Mouse (Mus musculus): ENCODE measurements around the gene Foxred2. TPM values are rescaled to one million over a fixed set of nuclear protein-coding genes. Genes with fewer than 3 reads are reported as not detected.

The Foxred2 gene
- 6.2 and 6.9 TPM in 2 replicates for polyA plus RNA-seq (2015; fragmentation: Nextera tagmentation; extraction: Ambion mirVana)

- under 1% methylated on average over 32 of the region's 39 CpGs for WGBS
- ATAC-seq (ENCODE audit: low FRiP score, low read depth), result peak; percentile 92
These were observed at the start of gene Foxred2 for GRCm38 (mm10) chr15:77956404-77956901. Gene Foxred2 (minus strand): TSS chr15:77956722.

GRCm38 (mm10) chr15:78003929-78004328, 47.4 kb upstream of the Foxred2 start:
- H3K4me3 ChIP-seq, result no peak overlapping the region
- no peak overlapping the region for H3K9ac ChIP-seq
- 48% methylated on average over 9 of the region's 9 CpGs for WGBS
- no peaks in the 10 kb centered on the region for H3K27me3 ChIP-seq
- no peak for ATAC-seq (ENCODE audit: low FRiP score, low read depth)
- no peaks in the 10 kb centered on the region for H3K36me3 ChIP-seq
- no peak overlapping the region for H3K4me2 ChIP-seq (replicated peaks)
- no peaks in the 10 kb centered on the region for H3K4me1 ChIP-seq
- H3K27ac ChIP-seq, result no peak overlapping the region
- H3K9me3 ChIP-seq, result no peaks in the 10 kb centered on the region

More at GRCm38 (mm10) chr15:77956404-77956901, at the start of gene Foxred2:
- Histone ChIP-seq H3K27ac (no peak within 1 kb of the TSS; the same call in 1 of the 2 replicates), H3K4me2 (replicated peaks) (peak within 1 kb of the TSS; percentile 91), H3K27me3 (peaks cover 17% of the 10 kb centered on the region), H3K9ac (peak within 1 kb of the TSS; percentile 63), H3K36me3 (peaks cover 51% of the 10 kb centered on the region), H3K9me3 (no peaks in the 10 kb centered on the region), H3K4me1 (peaks cover 20% of the 10 kb centered on the region), H3K4me3 (peak within 1 kb of the TSS; percentile 54)

GRCm38 (mm10) chr15:78001400-78001799, 44.9 kb upstream of the Foxred2 start:
- 26% methylated on average over 5 of the region's 5 CpGs for WGBS
- no peak overlapping the region for H3K4me3 ChIP-seq
- no peak for ATAC-seq (ENCODE audit: low FRiP score, low read depth)
- no peaks in the 10 kb centered on the region for H3K27me3 ChIP-seq
- no peak overlapping the region for H3K9ac ChIP-seq
- H3K9me3 ChIP-seq, result no peaks in the 10 kb centered on the region
- H3K4me1 ChIP-seq, result no peaks in the 10 kb centered on the region
- H3K36me3 ChIP-seq, result no peaks in the 10 kb centered on the region
- no peak overlapping the region for H3K27ac ChIP-seq
- no peak overlapping the region for H3K4me2 ChIP-seq (replicated peaks)

- Histone ChIP-seq H3K4me2 (replicated peaks) (no peak overlapping the region), H3K9ac (no peak overlapping the region), H3K27me3 (peaks cover 4% of the 10 kb centered on the region; the same call in 1 of the 2 replicates), H3K4me1 (no peaks in the 10 kb centered on the region), H3K27ac (no peak overlapping the region), H3K9me3 (no peaks in the 10 kb centered on the region), H3K36me3 (no peaks in the 10 kb centered on the region), H3K4me3 (no peak overlapping the region)
- WGBS, result 73% methylated on average over 5 of the region's 5 CpGs
- no peak for ATAC-seq (ENCODE audit: low FRiP score, low read depth)
These were observed 32.0 kb upstream of the Foxred2 start for GRCm38 (mm10) chr15:77988541-77988940.

GRCm38 (mm10) chr15:77983391-77983790, 26.9 kb upstream of the Foxred2 start:
- H3K9ac ChIP-seq, result no peak overlapping the region
- H3K27me3 ChIP-seq, result peaks cover 13% of the 10 kb centered on the region; the same call in 1 of the 2 replicates
- H3K27ac ChIP-seq, result no peak overlapping the region
- no peak overlapping the region for H3K4me3 ChIP-seq
- no peak overlapping the region for H3K4me2 ChIP-seq (replicated peaks)
- no peaks in the 10 kb centered on the region for H3K4me1 ChIP-seq
- 32% methylated on average over 3 of the region's 3 CpGs for WGBS
- no peaks in the 10 kb centered on the region for H3K36me3 ChIP-seq
- no peak for ATAC-seq (ENCODE audit: low FRiP score, low read depth)
- H3K9me3 ChIP-seq, result no peaks in the 10 kb centered on the region

- Histone ChIP-seq H3K4me3 (no peak overlapping the region), H3K36me3 (no peaks in the 10 kb centered on the region), H3K9ac (no peak overlapping the region), H3K9me3 (no peaks in the 10 kb centered on the region), H3K27ac (no peak overlapping the region), H3K27me3 (peaks cover 13% of the 10 kb centered on the region; the same call in 1 of the 2 replicates), H3K4me2 (replicated peaks) (no peak overlapping the region), H3K4me1 (no peaks in the 10 kb centered on the region)
- 27% methylated on average over 18 of the region's 18 CpGs for WGBS
- ATAC-seq (ENCODE audit: low FRiP score, low read depth), result no peak
These were observed 25.8 kb upstream of the Foxred2 start for GRCm38 (mm10) chr15:77982195-77982939.

- Histone ChIP-seq H3K4me3 (no peak overlapping the region), H3K27ac (no peak overlapping the region), H3K9ac (no peak overlapping the region), H3K9me3 (no peaks in the 10 kb centered on the region), H3K4me2 (replicated peaks) (no peak overlapping the region), H3K4me1 (no peaks in the 10 kb centered on the region), H3K36me3 (no peaks in the 10 kb centered on the region), H3K27me3 (peaks cover 13% of the 10 kb centered on the region; the same call in 1 of the 2 replicates)
- WGBS, result 65% methylated on average over 5 of the region's 5 CpGs
- no peak for ATAC-seq (ENCODE audit: low FRiP score, low read depth)
These were observed 24.7 kb upstream of the Foxred2 start for GRCm38 (mm10) chr15:77981181-77981680.

GRCm38 (mm10) chr15:77979427-77979865, 22.9 kb upstream of the Foxred2 start:
- H3K36me3 ChIP-seq, result no peaks in the 10 kb centered on the region
- peaks cover 13% of the 10 kb centered on the region; the same call in 1 of the 2 replicates for H3K27me3 ChIP-seq
- H3K4me3 ChIP-seq, result no peak overlapping the region
- 84% methylated on average over 10 of the region's 10 CpGs for WGBS
- no peaks in the 10 kb centered on the region for H3K9me3 ChIP-seq
- H3K4me1 ChIP-seq, result no peaks in the 10 kb centered on the region
- ATAC-seq (ENCODE audit: low FRiP score, low read depth), result no peak
- H3K4me2 ChIP-seq (replicated peaks), result no peak overlapping the region
- no peak overlapping the region for H3K27ac ChIP-seq
- H3K9ac ChIP-seq, result 0 out of 2 replicates have a peak overlapping the region, but pooled peaks have one; percentile 8

GRCm38 (mm10) chr15:77977663-77978062, 21.1 kb upstream of the Foxred2 start:
- ATAC-seq (ENCODE audit: low FRiP score, low read depth), result no peak
- no peak overlapping the region for H3K9ac ChIP-seq
- H3K4me2 ChIP-seq (replicated peaks), result no peak overlapping the region
- no peak overlapping the region for H3K27ac ChIP-seq
- H3K4me3 ChIP-seq, result no peak overlapping the region
- H3K9me3 ChIP-seq, result no peaks in the 10 kb centered on the region
- 65% methylated on average over 3 of the region's 3 CpGs for WGBS
- no peaks in the 10 kb centered on the region for H3K36me3 ChIP-seq
- H3K4me1 ChIP-seq, result no peaks in the 10 kb centered on the region
- peaks cover 10% of the 10 kb centered on the region; the same call in 1 of the 2 replicates for H3K27me3 ChIP-seq

- H3K4me3 ChIP-seq, result no peak overlapping the region
- H3K9ac ChIP-seq, result no peak overlapping the region
- peaks cover 11% of the 10 kb centered on the region for H3K4me1 ChIP-seq
- H3K27me3 ChIP-seq, result no peaks in the 10 kb centered on the region
- H3K27ac ChIP-seq, result no peak overlapping the region
- no peak for ATAC-seq (ENCODE audit: low FRiP score, low read depth)
- no peaks in the 10 kb centered on the region for H3K9me3 ChIP-seq
- 79% methylated on average over 6 of the region's 6 CpGs for WGBS
- H3K36me3 ChIP-seq, result no peaks in the 10 kb centered on the region
- H3K4me2 ChIP-seq (replicated peaks), result no peak overlapping the region
These were observed 17.8 kb upstream of the Foxred2 start for GRCm38 (mm10) chr15:77974165-77974841.

- peak within 1 kb of the TSS; percentile 90 for H3K4me3 ChIP-seq
- ATAC-seq (ENCODE audit: low FRiP score, low read depth), result peak; percentile 85
- no peaks in the 10 kb centered on the region for H3K27me3 ChIP-seq
- peak within 1 kb of the TSS; percentile 97 for H3K4me2 ChIP-seq (replicated peaks)
- peak within 1 kb of the TSS; percentile 96 for H3K27ac ChIP-seq
- H3K36me3 ChIP-seq, result peaks cover 30% of the 10 kb centered on the region
- H3K4me1 ChIP-seq, result peaks cover 19% of the 10 kb centered on the region
- H3K9me3 ChIP-seq, result no peaks in the 10 kb centered on the region
- peak within 1 kb of the TSS; percentile 98 for H3K9ac ChIP-seq
- WGBS, result under 1% methylated on average over 72 of the region's 72 CpGs
These were observed 14.2 kb upstream of the Foxred2 start, which contains the start of gene Eif3d for GRCm38 (mm10) chr15:77970470-77971292. Gene Eif3d (minus strand): TSS chr15:77970813.
